8 mouse cellular contexts compared by ENCODE assay signal in the genomic region with DNA sequence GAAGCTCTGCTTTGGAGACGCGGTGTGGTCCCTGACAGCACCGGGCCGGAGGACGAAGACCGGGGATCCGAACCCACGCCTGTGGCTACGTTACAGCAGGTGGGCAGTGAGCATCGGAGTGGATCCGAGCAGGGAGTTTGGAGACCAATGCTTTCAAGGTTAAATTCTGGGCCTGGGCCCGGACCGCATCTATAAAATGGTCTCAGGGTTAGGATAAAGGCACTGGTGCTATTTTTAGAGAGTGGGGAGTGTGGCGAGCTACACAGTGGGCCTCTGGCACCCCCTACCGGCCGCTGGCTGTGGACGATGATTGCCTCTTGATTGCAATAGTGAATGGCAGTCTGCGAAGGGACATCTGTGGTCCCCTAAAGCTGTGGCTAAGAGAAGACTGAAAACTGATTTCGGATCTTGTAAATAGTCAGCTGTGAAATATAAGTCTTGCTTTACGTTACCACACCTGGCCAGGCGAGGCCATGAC. TPM values are rescaled to one million over a fixed set of nuclear protein-coding genes. Genes with fewer than 3 reads are reported as not detected.
DNase-seq lines count a peak whose midpoint lies in the region; ATAC-seq and TF ChIP-seq lines count a peak whose summit lies in the region.

A gene (plus strand): TSS at position 51 of the 478 bp plus-strand sequence.

- peak; percentile 65 for DNase-seq in WW6 (ENCODE audit: low read depth, low spot score)
- DNase-seq in cerebellum, postnatal 4 days (ENCODE audit: low spot score in 2 of 2): peak; percentile 87 to 94
- DNase-seq in gastrocnemius, adult 2 months: peak; percentile 93
- DNase-seq in hindbrain, postnatal 0 days (ENCODE audit: low spot score): peak; percentile 93
- DNase-seq in left cerebral cortex, adult 2 months (ENCODE audit: extremely low spot score in 1 of 2, low spot score in 2 of 2): peak; percentile 87 to 93
- peak; percentile 93 to 94 for DNase-seq in right cerebral cortex, postnatal 10 days (ENCODE audit: low spot score in 2 of 2)
- peak; percentile 92 for DNase-seq in urinary bladder, postnatal 25 days (ENCODE audit: low spot score)

- peak; percentile 96 for TF ChIP-seq CTCF in gastrocnemius, adult 2 months (IDR thresholded peaks at IDR 0.05)
- TF ChIP-seq CTCF in hindbrain, postnatal 0 days (IDR thresholded peaks at IDR 0.05; ENCODE audit: low read depth): peak; percentile 95
- TF ChIP-seq CTCF in left cerebral cortex, adult 2 months (IDR thresholded peaks at IDR 0.05): peak; percentile 95

- H3K4me3 ChIP-seq in gastrocnemius, adult 2 months: peak within 1 kb of the TSS; percentile 76
- H3K4me3 ChIP-seq in hindbrain, postnatal 0 days (ENCODE audit: low read length): peak within 1 kb of the TSS; percentile 46
- peak within 1 kb of the TSS; percentile 58 for H3K4me3 ChIP-seq in left cerebral cortex, adult 2 months
- peak within 1 kb of the TSS; percentile 94 for H3K4me3 ChIP-seq in megakaryocyte, embryonic 14.5 days (replicated peaks)

- peak within 1 kb of the TSS; percentile 75 for H3K4me2 ChIP-seq in hindbrain, postnatal 0 days (ENCODE audit: low read depth, low read length)

- H3K36me3 ChIP-seq in hindbrain, postnatal 0 days (ENCODE audit: insufficient read depth, low read length): peaks cover 10% of the 10 kb centered on the region
- peaks cover 13% of the 10 kb centered on the region for H3K36me3 ChIP-seq in megakaryocyte, embryonic 14.5 days (replicated peaks; ENCODE audit: low read length)

- no peaks in the 10 kb centered on the region for H3K9me3 ChIP-seq in hindbrain, postnatal 0 days (ENCODE audit: low read length)
- H3K9me3 ChIP-seq in megakaryocyte, embryonic 14.5 days: 0 out of 2 replicates have a peak, but pooled peaks cover 4% of the 10 kb centered on the region

- no peaks in the 10 kb centered on the region for H3K4me1 ChIP-seq in hindbrain, postnatal 0 days (ENCODE audit: insufficient read depth, low read length)
- H3K4me1 ChIP-seq in megakaryocyte, embryonic 14.5 days: peaks cover 47% of the 10 kb centered on the region

- WGBS in hindbrain, postnatal 0 days: 1% methylated on average over 21 of the region's 21 CpGs

- intact Hi-C loops in gastrocnemius, adult 2 months (cut with DNase I): loop anchor here (1.0 to 5.0 kb wide), 4 partner anchors 37 to 259 kb away; a partner anchor contains a TSS
- intact Hi-C loops in left cerebral cortex, adult 2 months (cut with DNase I): loop anchor here (1.0 to 2.0 kb wide), 4 partner anchors 49 to 257 kb away; no protein-coding TSS in a partner anchor

- peak within 1 kb of the TSS; percentile 87 for H3K27ac ChIP-seq in gastrocnemius, adult 2 months
- H3K27ac ChIP-seq in hindbrain, postnatal 0 days: peak within 1 kb of the TSS; percentile 59
- H3K27ac ChIP-seq in left cerebral cortex, adult 2 months: peak within 1 kb of the TSS; percentile 94

- H3K9ac ChIP-seq in hindbrain, postnatal 0 days (replicated peaks; ENCODE audit: low read length): peak within 1 kb of the TSS; percentile 58

- peak; percentile 75 for ATAC-seq in hindbrain, postnatal 0 days

- H3K27me3 ChIP-seq in hindbrain, postnatal 0 days (ENCODE audit: insufficient read depth, low read length): no peaks in the 10 kb centered on the region
- H3K27me3 ChIP-seq in megakaryocyte, embryonic 14.5 days (replicated peaks): peaks cover 39% of the 10 kb centered on the region

RNA-seq across cellular contexts. Expression of the gene that starts here (rescaled TPM):
- total RNA-seq in gastrocnemius, adult 2 months (2021): 10 to 100 TPM; 27.8 to 51.7 TPM
- total RNA-seq in hindbrain, postnatal 0 days (2014; rRNA removed): 28.8 and 55.6 TPM in 2 replicates
- 99.1 and 99.3 TPM in 2 replicates for polyA plus RNA-seq in hindbrain, postnatal 0 days (2015; fragmentation: Nextera tagmentation; extraction: Ambion mirVana)
- total RNA-seq in left cerebral cortex, adult 2 months (2021): 100 to 1,000 TPM; 116 to 117 TPM
- 51.5 and 56.1 TPM in 2 replicates for polyA plus RNA-seq in megakaryocyte, embryonic 14.5 days (2012; ENCODE audit: insufficient read depth, low replicate concordance)

Comparison
In these comparisons a context has a peak if more than half of its experiments do, and no peak if none do; other contexts are left out.
1. Peak in every context shown above with its lines: DNase-seq, ATAC-seq, H3K4me3 ChIP-seq and H3K27ac ChIP-seq.